Comparison of ENCODE assay signal across 18 mouse cellular contexts in the genomic region with DNA sequence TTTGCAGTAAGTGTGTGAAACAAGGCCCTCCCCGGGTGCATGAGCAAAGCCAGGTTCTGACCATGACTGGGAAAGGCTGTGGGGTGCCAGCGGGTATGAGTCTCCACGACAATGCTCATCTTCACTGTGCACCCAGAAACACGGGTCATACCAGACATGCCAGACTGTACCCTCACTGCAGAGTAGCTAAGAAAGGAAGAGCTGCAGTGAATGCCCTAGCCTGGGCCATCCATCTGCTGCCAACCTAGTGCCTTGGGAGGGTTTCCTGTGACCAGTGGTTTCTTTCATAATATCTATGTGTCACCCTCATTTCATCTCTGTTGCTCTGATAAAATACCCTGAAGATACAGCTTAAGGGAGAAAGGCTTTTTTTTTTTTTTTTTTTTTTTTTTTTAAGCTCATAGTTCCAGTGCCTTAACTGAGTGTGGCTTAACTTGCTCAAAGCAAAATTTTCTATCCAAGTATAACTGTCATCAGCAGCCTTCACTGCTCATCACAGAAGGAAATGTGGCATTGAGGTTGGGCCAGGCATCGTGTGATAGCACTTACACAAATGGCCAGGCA.
"Had no signal": no experiment of that assay in that cellular context is flagged by ENCODE, and none has a peak within 500 bp of the region (broad histone marks: within the 10 kb centered on the region; RNA-seq: fewer than 3 reads in every experiment).

No protein-coding gene starts in this region.

- ATAC-seq: midbrain, embryonic 16.5 days had no signal

- DNase-seq: lung, adult 18-20 months; lung, embryonic 14.5 days; lung, postnatal 10 days; lung, postnatal 4 days; midbrain, embryonic 14.5 days; retina, postnatal 1 day; right cerebral cortex, adult 18-20 months; right cerebral cortex, postnatal 25 days; right cerebral cortex, postnatal 4 days; spleen, adult 18-20 months; thymus, adult 18-20 months; thymus, postnatal 25 days had no signal

- H3K9me3 ChIP-seq: midbrain, embryonic 10.5 days; midbrain, embryonic 12.5 days; neural tube, embryonic 13.5 days; neural tube, embryonic 15.5 days had no signal

- H3K4me3 ChIP-seq: midbrain, embryonic 10.5 days; midbrain, embryonic 12.5 days; myocyte; neural tube, embryonic 13.5 days; neural tube, embryonic 15.5 days had no signal

- H3K27ac ChIP-seq: midbrain, embryonic 10.5 days; neural tube, embryonic 13.5 days; neural tube, embryonic 15.5 days had no signal

- H3K4me2 ChIP-seq: lung, embryonic 14.5 days; midbrain, embryonic 12.5 days; neural tube, embryonic 13.5 days; neural tube, embryonic 15.5 days had no signal

- H3K9ac ChIP-seq: lung, embryonic 14.5 days; midbrain, embryonic 12.5 days; neural tube, embryonic 13.5 days; neural tube, embryonic 15.5 days had no signal

- H3K27me3 ChIP-seq: midbrain, embryonic 12.5 days; neural tube, embryonic 13.5 days; neural tube, embryonic 15.5 days had no signal

- H3K4me1 ChIP-seq: midbrain, embryonic 10.5 days; midbrain, embryonic 12.5 days; neural tube, embryonic 13.5 days; neural tube, embryonic 15.5 days had no signal
